In genomic region chr11:35244526-35244925, GRCm38 (mm10) we compare ENCODE assay signal across 10 mouse cellular contexts.
DNase-seq lines count a peak whose midpoint lies in the region; TF ChIP-seq lines count a peak whose summit lies in the region.
"Had no signal": no experiment of that assay in that cellular context is flagged by ENCODE, and none has a peak within 500 bp of the region (broad histone marks: within the 10 kb centered on the region; RNA-seq: fewer than 3 reads in every experiment).

No protein-coding gene starts in this region.

- H3K27ac ChIP-seq in heart, adult 2 months, result no peak overlapping the region
- no peak overlapping the region for H3K27ac ChIP-seq in heart, embryonic 10.5 days

- H3K36me3 ChIP-seq in heart, adult 2 months (ENCODE audit: control insufficient read depth, insufficient read depth, low read length), result no peaks in the 10 kb centered on the region
- no peaks in the 10 kb centered on the region for H3K36me3 ChIP-seq in heart, embryonic 10.5 days

- DNase-seq in heart, adult 2 months, result peak; percentile 44 to 53
- DNase-seq in heart, embryonic 10.5 days (ENCODE audit: low spot score), result no peak
- DNase-seq in urinary bladder, postnatal 14 days (ENCODE audit: low spot score), result peak; percentile 24
- no peak for DNase-seq in urinary bladder, postnatal 10 days (ENCODE audit: low spot score)
- DNase-seq in cerebellum, postnatal 25 days, result peak; percentile 79 to 80
- peak; percentile 14 for DNase-seq in lung, postnatal 36 days
- DNase-seq in thymus, postnatal 10 days (ENCODE audit: low spot score in 2 of 2), result no peak
- DNase-seq in gastrocnemius, postnatal 10 days, result no peak
- DNase-seq: kidney, postnatal 10 days had no signal

- intact Hi-C loops in heart, adult 2 months (cut with DNase I), result no loop called here

- 41% methylated on average over 7 of the region's 7 CpGs for WGBS in heart, adult 2 months
- WGBS in heart, embryonic 10.5 days, result 88% methylated on average over 7 of the region's 7 CpGs

- H3K9ac ChIP-seq in heart, adult 2 months (ENCODE audit: low read depth, low read length), result no peak overlapping the region

- H3K27me3 ChIP-seq in heart, adult 2 months (ENCODE audit: control insufficient read depth, insufficient read depth, low read length), result no peaks in the 10 kb centered on the region
- H3K27me3 ChIP-seq in heart, embryonic 10.5 days (ENCODE audit: insufficient read depth, poor library complexity, severe bottlenecking), result no peaks in the 10 kb centered on the region

- H3K9me3 ChIP-seq in heart, embryonic 10.5 days, result no peaks in the 10 kb centered on the region

- no peaks in the 10 kb centered on the region for H3K79me2 ChIP-seq in heart, adult 2 months (replicated peaks; ENCODE audit: control insufficient read depth, insufficient read depth, low read length)

- H3K4me3 ChIP-seq in heart, adult 2 months, result no peak overlapping the region
- H3K4me3 ChIP-seq in heart, embryonic 10.5 days, result no peak overlapping the region
- H3K4me3 ChIP-seq: erythroblast, embryonic 14.5 days had no signal

- peaks cover 2% of the 10 kb centered on the region; the same call in 1 of the 2 replicates for H3K4me1 ChIP-seq in heart, adult 2 months (ENCODE audit: control insufficient read depth, insufficient read depth, low read length)
- peaks cover 13% of the 10 kb centered on the region for H3K4me1 ChIP-seq in heart, embryonic 10.5 days

- no peak for TF ChIP-seq EP300 in heart, adult 2 months (IDR thresholded peaks at IDR 0.05; ENCODE audit: insufficient read depth, low read depth, low read length)

- TF ChIP-seq POLR2A in heart, adult 2 months (IDR thresholded peaks at IDR 0.05; ENCODE audit: insufficient read depth, low read depth, low read length), result no peak

- TF ChIP-seq CTCF in heart, adult 2 months (IDR thresholded peaks at IDR 0.05), result no peak

Comparison
In these comparisons a context has a peak if more than half of its experiments do, and no peak if none do; other contexts are left out.
1. DNase-seq: peak in heart, adult 2 months (2 of 2), urinary bladder, postnatal 14 days (single experiment), cerebellum, postnatal 25 days (2 of 2) and lung, postnatal 36 days (single experiment); none in heart, embryonic 10.5 days (single experiment), urinary bladder, postnatal 10 days (single experiment), thymus, postnatal 10 days (0 of 2) and gastrocnemius, postnatal 10 days (single experiment).